Mouse (Mus musculus) bone marrow, adult 2 months (tissue): ENCODE results near the gene Slc12a1. TPM values are rescaled to one million over a fixed set of nuclear protein-coding genes. Genes with fewer than 3 reads are reported as not detected.
A peak's percentile ranks its signal among the peaks of the same experiment; 100 is the strongest.

Source experiments
- H3K27ac ChIP-seq: fragments of 200-500 bp; 2 replicates; pipeline ENCODE4 v1.5.1; 2012; ENCODE audit warnings: low read depth, mild to moderate bottlenecking, control low read depth, inconsistent platforms, low read length; ENCODE audit not compliant: control insufficient read depth, poor library complexity, insufficient read depth
- H3K4me1 ChIP-seq: fragments of 200-500 bp; 2 replicates; pipeline ENCODE4 v1.6.1; 2011; ENCODE audit warnings: low read length; ENCODE audit not compliant: control insufficient read depth, insufficient read depth
- H3K4me3 ChIP-seq: fragments of 200-500 bp; replicated peaks from 2 replicates; pipeline ENCODE3; 2011; ENCODE audit warnings: mild to moderate bottlenecking, low read depth, low read length, control low read depth; ENCODE audit not compliant: control insufficient read depth
- CTCF ChIP-seq: fragments of 200-500 bp; IDR thresholded peaks from 2 replicates; pipeline ENCODE4 v1.5.1; 2011; ENCODE audit warnings: low read length, control low read depth; ENCODE audit not compliant: control insufficient read depth, insufficient read depth
- POLR2A ChIP-seq: fragments of 200-500 bp; IDR thresholded peaks from 2 replicates; pipeline ENCODE4 v1.6.1; 2011; ENCODE audit warnings: low read depth, mild to moderate bottlenecking, control low read depth, low read length, borderline replicate concordance; ENCODE audit not compliant: control insufficient read depth
- WGBS: fragments of 180-500 bp; shearing (Covaris S2); methylation state at CpG from one replicate; pipeline ENCODE4 v1.1.7; 2018; 5-methylcytosine and 5-hydroxymethylcytosine counted together
- polyA plus RNA-seq: library from polyadenylated mRNA; stranded (reverse); fragments of >200 nt; gene quantifications from 2 replicates; pipeline ENCODE4 v1.2.4, GENCODE M21; 2011; ENCODE audit warnings: low replicate concordance; ENCODE audit not compliant: missing spikeins, insufficient read depth, insufficient read length

The Slc12a1 gene
- polyA plus RNA-seq, 1 experiment, result not detected

GRCm38 (mm10) chr2:125254630-125255029 is 102.3 kb downstream of the Slc12a1 start:
- 83% methylated on average over 3 of the region's 3 CpGs for WGBS
- TF ChIP-seq CTCF (no peak), POLR2A (no peak)
- Histone ChIP-seq H3K4me3 (no peak overlapping the region), H3K27ac (no peak overlapping the region), H3K4me1 (no peaks in the 10 kb centered on the region)

- no peak overlapping the region for H3K27ac ChIP-seq
- H3K4me3 ChIP-seq, result no peak overlapping the region
- TF ChIP-seq CTCF, result no peak
- TF ChIP-seq POLR2A, result no peak
- 77% methylated on average over 3 of the region's 3 CpGs for WGBS
- H3K4me1 ChIP-seq, result no peaks in the 10 kb centered on the region
These were observed 103.6 kb downstream of the Slc12a1 start for GRCm38 (mm10) chr2:125255886-125256285.

GRCm38 (mm10) chr2:125259230-125260120 is 107.2 kb downstream of the Slc12a1 start:
- H3K27ac ChIP-seq, result no peak overlapping the region
- WGBS, result 82% methylated on average over 14 of the region's 14 CpGs
- H3K4me3 ChIP-seq, result no peak overlapping the region
- TF ChIP-seq POLR2A, result no peak
- peak; percentile 19; the same call in 1 of the 2 replicates for TF ChIP-seq CTCF
- no peaks in the 10 kb centered on the region for H3K4me1 ChIP-seq

GRCm38 (mm10) chr2:125260326-125260725 is 108.0 kb downstream of the Slc12a1 start:
- 76% methylated on average over 2 of the region's 2 CpGs for WGBS
- Histone ChIP-seq H3K27ac (no peak overlapping the region), H3K4me3 (no peak overlapping the region), H3K4me1 (no peaks in the 10 kb centered on the region)
- TF ChIP-seq CTCF, result no peak
- no peak for TF ChIP-seq POLR2A

GRCm38 (mm10) chr2:125263056-125263455 is 110.8 kb downstream of the Slc12a1 start:
- 32% methylated on average over 5 of the region's 5 CpGs for WGBS
- H3K4me1 ChIP-seq, result no peaks in the 10 kb centered on the region
- no peak overlapping the region for H3K4me3 ChIP-seq
- no peak overlapping the region for H3K27ac ChIP-seq
- TF ChIP-seq POLR2A, result no peak
- TF ChIP-seq CTCF, result no peak

GRCm38 (mm10) chr2:125263753-125264152 is 111.4 kb downstream of the Slc12a1 start:
- Histone ChIP-seq H3K4me1 (no peaks in the 10 kb centered on the region), H3K27ac (no peak overlapping the region), H3K4me3 (no peak overlapping the region)
- 55% methylated on average over 9 of the region's 9 CpGs for WGBS
- TF ChIP-seq POLR2A, result no peak
- TF ChIP-seq CTCF, result no peak

- Histone ChIP-seq H3K27ac (no peak overlapping the region), H3K4me3 (no peak overlapping the region), H3K4me1 (no peaks in the 10 kb centered on the region)
- WGBS, result 75% methylated on average over 1 of the region's 1 CpGs
- no peak for TF ChIP-seq CTCF
- TF ChIP-seq POLR2A, result no peak
These were observed 116.6 kb downstream of the Slc12a1 start for GRCm38 (mm10) chr2:125268876-125269275.

GRCm38 (mm10) chr2:125275617-125276016 is 123.3 kb downstream of the Slc12a1 start:
- no peak overlapping the region for H3K27ac ChIP-seq
- H3K4me1 ChIP-seq, result no peaks in the 10 kb centered on the region
- no peak overlapping the region for H3K4me3 ChIP-seq
- TF ChIP-seq CTCF, result no peak
- no peak for TF ChIP-seq POLR2A
- 84% methylated on average over 5 of the region's 5 CpGs for WGBS
